Mouse (Mus musculus): Measurements from ENCODE around the gene Vamp8. TPM values are rescaled to one million over a fixed set of nuclear protein-coding genes. Genes with fewer than 3 reads are reported as not detected.

The Vamp8 gene
- polyA plus RNA-seq, 2 experiments from 2014 or later, result 382 to 404 TPM

DNA sequence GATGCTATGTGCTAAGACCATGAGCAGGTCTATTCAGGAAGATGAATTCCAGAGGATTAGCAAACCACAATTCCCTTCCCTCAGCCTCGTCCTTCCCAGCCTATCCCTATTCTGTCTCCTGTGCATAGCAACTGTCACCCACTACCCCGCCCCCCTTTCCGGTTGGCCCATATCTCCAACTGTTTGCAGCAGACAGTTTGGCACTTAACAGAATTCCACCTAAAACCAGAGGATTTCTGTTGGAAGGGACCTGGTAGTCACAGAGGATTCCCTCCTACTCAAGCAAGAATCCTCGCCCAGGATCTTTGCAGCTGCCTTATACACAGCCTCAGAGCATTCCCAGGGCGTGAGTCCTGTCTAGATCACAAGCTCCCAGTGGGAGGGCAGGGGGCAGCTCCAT is 19.4 kb downstream of the Vamp8 start:
- no peak for ATAC-seq

DNA sequence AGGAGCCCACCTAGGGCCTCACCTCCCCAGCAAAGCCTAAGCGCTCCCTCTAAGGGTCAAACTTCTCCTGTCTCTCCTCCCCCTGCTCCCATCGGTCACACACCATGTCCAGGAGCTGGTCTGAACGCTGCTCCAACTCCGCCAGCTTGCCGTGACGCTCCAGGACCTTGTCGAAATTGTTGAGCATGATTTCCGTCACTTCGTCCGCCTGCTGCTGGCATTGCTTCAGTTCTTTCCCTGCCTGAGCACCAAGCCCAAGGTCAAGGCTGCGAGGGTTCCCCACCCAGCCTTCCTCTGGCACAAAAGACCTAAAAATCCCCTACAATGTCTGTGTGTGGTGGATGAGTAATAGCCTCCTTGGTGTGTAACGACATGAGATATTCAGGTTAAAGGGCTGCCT is 20.4 kb downstream of the Vamp8 start:
- ATAC-seq, result no peak

DNA sequence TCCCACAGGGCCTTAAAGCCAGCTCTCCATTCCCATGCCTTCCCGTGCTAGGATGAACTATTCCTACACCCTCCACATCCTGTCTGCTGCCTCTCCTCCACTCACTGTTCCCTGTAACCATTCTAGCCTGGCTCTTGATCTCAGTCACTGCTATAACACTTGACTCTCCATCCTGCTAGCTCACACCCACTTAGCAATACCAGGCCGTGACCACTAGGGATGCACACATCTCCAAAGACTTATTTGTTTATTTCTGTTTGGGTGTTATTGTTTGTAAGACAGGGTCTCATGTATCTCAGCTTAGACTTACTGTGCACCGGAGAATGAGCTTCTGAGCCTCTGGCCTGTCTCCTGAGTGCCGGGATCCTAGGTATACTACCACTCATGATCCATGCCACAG is 20.9 kb downstream of the Vamp8 start:
- no peak for ATAC-seq

DNA sequence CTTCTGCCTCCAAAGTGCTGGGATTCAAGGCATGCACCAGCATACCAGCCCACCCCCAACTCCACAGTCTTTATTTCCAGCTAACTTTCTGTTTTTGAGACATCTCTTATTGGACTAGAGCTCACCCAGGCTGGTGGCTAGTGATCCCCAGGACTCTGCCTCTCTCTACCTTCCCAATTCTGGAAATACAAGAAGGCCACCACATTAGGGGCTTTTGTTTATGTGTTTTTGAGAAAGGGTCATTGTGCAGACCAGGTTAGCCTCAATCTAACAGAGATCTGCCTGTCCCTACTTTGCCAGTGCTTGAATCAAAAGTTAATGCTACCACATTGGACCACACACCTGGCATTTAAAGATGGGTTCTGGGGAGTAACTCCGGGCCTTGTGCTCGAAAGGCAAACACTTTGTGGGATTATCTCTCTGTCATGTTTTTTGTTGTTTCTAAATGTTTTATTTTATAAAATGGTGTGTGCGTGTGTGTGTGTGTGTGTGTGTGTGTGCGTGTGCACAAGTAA is 23.0 kb downstream of the Vamp8 start:
- no peak for ATAC-seq

DNA sequence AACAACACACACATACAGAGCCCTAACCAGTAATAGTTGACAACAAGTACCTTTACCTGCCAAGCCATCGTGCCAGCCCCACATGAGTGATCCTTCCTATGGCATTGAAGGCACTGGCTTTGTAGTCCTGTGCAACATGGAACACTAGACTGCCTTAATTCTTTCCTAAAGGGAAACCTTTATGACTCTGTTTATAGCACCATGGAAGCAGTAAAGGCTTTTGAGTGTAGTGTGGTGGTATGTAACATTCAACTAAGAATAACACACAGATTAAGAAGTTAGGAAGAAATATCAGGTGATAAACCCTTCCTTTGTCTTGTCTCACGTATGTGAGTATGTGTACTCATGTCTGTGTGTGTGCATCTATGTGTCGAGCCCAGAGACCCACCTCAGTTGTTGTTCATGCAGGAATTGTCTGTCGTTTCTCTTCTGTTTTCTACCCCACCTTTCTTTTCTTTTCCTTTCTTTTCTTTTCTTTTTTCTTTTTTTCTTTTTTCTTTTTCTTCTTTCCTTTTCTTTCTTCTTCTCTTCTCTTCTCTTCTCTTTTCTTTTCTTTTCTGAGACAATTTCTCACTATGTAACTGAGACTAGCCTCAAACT is 23.6 kb downstream of the Vamp8 start, which contains the start of gene Rnf181:
Rnf181 (minus strand) TSS at position 113 of the 600 bp plus-strand sequence.
- ATAC-seq, result no peak

DNA sequence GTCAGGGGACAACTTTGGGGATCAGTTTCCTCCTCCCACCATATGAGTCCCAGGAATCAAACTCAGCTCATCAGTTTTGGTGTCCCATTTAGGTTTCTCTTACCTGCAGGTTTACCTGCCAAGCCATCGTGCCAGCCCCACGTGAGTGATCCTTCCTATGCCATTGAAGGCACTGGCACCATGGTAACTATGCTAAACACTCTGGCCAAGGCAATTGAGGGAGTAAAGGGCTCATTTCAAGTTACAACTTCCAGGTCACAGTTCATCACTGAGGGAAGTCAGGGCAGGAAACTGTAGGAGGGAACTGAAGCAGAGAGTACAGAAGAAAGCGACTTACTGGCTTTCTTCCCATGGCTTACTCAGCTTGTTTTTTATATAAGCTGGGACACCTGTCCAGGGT is 24.2 kb downstream of the Vamp8 start:
- no peak for ATAC-seq

DNA sequence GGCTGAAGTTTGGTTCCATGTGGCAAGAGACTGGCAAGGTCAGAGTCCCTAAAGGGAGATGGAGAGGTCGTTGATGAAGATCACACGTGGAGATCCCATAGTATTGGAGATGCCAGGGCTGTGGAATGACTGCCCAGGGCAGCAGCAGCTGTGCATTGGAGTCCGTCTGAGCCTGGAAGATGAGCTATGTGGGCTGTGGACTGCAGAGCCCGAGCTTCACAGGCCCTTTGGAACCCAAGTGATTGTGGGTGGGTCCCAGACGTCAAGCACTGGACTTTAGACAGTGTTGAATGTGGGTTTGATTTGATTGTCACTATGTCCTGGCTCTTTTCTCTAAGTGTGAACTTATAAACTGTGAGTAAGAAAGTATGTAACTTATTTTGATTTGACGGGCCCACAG is 25.5 kb downstream of the Vamp8 start:
- ATAC-seq, result no peak

DNA sequence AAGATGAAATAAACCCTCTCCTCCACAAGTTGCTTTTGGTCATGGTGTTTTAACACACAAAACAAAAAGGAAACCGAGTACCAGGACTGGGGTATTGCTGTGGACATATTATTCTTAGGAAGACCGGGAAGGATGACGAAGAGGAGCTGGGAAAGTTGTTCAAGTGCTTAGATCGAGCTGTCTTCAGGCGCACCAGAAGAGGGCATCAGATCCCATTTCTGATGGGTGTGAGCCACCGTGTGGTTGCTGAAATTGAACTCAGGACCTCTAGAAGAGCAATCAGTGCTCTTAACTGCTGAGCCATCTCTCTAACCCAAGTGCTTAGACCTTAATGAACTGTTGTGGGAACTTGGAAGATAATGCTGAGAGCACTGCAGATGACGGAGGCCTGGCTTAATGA is 26.5 kb downstream of the Vamp8 start:
- no peak for ATAC-seq

DNA sequence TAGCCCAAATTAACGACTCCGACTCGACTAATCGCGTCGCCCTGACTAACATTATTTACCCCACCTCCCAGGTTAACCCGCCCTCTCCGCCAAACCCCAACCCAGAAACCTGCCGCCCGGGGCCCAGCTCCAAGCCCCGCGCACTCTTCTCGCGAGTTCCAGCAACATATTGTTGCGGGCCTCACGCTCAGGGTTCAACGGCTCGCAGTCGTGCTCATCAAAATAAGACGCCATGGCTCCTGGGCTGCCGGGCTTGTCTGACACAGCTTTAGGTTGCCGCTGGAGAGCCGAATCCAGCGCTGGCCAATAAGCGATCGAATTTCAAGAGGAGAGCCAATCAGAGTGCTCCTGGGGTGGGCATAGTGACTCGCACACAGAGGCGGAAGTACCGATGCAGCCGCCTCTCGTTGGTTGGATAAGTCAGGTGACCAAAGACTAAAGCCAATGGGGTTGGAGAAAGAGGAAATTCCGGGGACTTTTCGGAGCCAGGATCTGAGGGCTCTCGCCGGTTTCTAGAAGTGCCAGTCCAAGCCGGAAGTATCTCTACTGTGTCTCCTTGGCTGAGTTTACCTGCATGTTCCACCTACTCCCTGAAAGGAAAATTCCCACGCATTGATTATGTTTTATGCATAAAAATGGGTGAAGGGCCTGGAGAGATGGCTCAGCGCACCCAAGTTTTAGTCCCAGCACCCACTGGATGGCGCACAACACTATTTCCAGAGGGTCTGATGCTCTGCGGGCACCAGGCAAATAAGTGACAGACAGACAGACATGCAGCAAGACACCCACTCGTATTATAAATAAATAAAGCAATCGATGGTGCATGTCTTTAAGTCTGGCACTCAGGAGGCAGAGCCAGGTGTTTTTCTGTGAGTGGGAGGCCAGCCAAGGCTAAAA is 28.1 kb downstream of the Vamp8 start:
- ATAC-seq, result peak; percentile 99

DNA sequence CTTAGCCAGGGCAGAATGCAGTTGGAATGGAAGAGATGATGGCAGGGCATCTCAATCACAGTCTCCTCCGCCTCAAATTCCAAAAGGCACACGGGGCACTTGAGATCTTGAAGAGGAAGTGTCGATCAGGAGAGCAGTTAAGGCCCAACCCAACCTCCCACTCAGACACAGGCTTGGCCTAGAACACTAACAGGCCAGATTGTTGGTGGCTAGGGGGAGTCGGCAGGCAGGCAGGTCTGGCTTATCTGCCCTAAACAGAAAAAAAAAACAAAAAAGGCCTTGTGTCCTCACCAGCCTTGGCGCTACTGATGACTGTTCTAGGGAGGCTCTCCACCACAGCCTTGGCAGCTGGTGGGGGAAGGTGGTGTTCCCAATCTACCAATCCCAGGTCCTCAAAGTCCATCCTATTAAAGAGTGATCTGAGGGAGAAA is 29.4 kb downstream of the Vamp8 start:
- ATAC-seq, result no peak

DNA sequence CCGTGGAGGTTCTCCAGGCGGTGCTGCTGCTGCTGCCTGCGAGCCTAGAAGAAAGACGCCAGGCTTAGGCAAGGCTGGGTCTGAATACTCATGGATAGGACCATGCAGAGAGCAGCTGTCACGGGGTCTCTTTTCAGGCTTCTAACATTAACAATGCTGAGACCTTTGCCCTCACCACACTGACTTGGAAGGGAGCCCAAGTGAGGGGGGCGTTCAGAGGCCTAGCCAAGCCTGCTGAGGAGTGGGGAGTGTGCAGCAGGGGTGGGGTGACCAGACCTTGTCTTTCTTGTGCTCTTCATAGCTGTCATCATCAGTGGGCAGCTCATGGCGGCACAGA is 29.9 kb downstream of the Vamp8 start:
- ATAC-seq, result no peak

DNA sequence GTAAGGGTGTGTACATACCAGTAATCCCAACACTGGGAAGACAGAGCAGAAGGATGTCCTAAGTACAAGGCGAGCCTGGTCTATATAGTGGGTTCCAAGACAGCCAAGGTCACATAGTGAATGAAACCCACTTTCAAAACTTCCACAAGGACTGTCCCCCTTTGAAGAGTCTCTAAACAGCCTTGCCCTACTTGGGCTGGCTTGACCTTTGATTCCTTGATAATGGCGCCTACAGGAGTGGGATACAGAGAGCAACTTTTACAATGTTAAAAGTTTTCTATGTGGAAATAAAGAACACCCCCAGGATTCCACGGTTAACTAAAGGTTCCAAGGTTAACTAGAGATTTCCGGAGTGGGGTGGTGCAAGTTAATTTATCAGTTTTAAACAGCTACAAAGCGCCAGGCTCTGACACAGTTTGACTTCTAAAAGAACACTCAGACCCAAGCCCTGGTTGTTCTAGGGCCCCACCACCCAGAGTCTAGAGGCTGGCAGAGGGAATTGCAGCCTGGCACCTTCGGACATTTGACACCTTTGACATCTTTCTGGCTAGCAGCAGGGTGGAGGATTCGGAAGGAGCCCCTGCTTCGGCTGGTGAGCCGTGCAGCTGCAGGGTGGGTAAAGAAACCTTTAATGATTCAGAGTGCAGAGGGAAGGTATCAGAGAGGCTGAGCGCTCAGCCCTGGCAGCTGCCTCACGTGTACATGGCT is 30.5 kb downstream of the Vamp8 start:
- ATAC-seq, result no peak

DNA sequence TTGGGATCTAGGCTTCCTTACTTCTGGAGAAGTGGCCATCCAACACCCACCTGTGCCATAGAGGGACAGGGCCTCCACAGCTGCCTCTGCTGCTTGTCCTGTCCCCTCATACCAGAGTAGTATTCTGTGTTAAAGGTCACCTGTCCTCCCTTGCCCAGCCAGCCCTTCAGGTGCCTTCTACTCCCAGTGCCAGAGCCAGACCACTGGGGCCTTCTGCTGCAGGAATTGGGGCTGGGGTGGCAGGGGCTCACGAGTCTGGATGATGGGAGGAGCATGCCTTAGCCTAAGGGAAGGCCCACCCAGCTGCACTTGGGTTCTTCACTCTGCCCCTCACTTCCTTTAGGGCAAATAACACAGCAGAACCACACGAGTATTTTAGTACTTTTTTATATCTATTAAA is 31.2 kb downstream of the Vamp8 start:
- ATAC-seq, result no peak

DNA sequence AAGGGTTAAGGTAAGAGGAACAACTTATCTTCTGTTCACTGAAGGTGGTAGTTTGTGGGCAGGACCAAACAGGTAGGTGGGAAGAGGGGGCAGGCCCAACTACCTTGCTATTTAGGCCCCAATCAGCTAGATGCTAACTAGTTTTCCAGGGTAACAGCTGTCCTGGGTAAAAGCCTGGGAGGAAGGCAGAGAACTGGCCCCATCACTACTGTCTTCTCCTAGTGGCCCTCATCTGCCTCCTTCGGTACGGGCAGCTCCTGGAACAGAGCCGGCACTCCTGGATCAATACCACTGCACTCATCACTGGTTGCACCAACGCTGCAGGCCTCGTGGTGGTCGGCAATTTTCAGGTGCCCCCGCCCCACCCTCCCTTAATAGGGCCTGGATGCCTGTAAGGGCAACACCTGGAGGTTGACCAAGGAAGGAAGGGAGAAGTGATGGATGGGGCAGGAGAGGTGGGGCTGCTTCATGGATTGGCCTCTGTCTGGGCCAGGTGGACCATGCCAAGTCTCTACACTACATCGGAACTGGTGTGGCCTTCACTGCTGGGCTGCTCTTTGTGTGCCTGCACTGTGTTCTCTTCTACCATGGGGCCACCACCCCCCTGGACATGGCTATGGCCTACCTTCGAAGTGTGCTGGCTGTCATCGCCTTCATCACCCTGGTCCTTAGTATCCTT is 32.3 kb downstream of the Vamp8 start:
- no peak for ATAC-seq

DNA sequence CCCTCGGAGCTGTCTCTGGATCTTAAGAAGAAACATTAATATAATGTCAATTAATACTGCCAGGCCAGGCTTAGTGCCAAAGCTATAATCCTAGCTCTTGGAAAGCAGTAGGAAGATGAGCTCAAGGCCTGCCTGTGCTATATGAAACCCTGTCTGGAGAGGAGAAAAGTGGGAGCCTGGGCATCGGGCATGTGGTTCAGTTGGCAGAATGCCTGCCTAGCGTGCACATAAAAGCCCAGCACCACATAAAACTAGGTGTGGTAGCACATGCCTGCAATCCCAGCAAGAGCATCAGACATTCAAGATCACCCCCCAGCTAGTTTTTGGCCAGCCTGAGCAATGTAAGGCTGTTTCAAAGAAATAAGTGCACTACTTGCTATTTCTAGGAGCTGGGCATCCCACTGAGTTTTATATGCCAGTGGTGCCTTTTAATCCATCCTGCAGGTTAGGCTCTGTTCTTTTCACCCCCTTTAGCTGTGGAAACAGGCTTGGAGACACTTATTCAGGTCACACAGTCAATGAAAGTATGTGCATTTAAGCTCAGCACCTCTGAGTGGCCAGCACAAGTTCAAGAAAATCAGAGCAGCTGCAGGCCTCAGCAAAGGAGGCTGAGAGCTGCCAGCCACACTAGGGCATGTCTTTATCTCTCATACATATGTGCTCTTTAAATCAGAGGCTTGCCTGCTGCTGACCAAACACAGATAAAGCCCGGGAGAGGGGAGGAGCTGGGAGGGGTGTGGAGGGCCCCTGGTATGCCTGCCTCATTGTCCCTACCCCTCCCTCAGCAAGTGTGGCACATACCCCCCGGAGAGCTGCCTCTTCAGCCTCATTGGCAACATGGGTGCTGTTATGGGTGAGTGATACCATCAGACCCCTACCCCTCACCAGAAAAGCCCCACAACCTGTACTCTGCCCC is 33.1 kb downstream of the Vamp8 start:
- no peak for ATAC-seq

DNA sequence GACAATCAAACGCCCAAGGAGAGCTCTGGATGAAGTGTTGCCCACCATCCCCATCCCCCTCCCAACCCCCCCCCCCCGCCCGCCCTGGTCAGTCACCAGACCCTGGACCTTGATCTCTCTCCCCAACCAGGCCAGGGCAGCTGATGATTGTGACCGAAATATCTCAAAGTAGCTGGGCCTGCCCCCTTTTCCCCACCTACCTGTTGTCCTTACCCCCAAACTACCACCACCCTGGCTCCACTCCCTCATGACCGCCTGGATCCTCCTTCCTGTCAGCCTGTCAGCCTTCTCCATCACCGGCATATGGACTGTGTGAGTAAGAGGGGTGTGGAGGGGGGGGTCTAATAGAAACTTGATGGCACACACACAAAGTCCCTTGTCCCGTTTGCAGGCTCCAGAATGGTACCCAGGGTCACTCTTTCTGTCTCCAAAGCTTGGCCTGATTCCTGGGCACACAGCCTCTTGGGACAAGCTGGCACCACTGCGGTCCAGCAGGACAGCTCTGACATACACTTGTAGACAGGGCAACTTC is 34.4 kb downstream of the Vamp8 start:
- ATAC-seq, result no peak

DNA sequence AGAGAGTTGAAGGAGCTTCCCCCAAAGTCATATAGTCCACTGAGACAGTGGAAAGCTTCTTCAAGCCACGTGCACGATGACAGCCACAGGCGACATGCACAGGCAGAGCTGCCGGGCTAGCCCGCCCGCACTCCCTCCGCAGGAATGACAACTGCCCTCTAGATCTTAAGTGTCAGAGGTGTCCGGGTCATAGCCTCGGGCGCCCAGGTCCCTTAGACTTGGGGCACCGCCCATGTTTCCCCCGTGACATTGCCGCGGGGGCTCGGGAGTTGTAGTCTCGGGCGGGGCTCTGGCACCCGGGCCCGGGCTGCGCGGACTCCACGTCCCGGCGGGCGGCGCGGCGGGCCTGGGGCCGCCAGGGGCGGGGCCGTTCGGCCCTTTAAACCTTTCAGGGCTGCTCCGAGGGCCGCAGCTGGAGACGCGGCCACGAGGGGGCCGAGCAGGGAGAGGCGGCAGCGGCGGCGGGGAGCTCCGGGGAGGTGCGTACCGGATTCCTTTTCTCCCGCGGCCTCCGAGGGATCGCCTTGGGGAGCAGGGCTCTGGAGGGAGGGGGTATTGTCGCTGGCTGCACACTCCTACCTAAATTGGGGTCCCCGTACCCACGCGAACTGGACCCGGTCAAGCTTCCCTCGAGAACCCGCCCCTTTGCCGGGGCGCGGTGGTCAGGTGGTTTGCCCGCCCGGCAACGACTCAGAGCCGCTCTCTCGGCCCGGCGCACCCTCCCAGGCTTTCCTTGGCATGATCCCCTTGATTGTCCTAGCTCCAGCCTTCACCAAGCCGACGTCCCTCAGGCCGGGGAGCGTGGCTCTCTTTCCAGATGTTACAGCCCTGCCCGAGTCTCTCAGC is 35.2 kb downstream of the Vamp8 start, which contains the start of gene Tmem150a:
Tmem150a (plus strand) TSS at position 382 of the 846 bp plus-strand sequence.
- peak; percentile 53 for ATAC-seq

DNA sequence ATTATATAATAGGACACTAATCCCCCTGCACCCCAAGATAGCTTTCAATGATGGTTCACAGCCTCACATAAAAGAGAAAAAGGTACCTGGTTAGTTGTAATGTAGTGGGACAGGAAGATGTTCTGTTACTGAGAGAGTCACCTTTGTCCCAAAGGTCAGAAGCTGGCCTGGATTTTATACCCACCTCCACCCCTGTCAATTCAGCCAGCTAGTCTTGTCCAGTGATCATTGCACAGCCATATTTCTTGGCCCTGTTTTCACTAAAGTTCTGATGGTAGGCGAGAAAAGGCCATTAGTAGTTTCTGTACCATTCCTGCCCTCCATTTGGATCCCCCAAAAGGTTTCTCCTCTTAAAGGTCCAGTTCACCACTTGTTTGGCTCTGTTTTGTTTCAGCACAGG is 36.5 kb downstream of the Vamp8 start:
- ATAC-seq, result no peak

DNA sequence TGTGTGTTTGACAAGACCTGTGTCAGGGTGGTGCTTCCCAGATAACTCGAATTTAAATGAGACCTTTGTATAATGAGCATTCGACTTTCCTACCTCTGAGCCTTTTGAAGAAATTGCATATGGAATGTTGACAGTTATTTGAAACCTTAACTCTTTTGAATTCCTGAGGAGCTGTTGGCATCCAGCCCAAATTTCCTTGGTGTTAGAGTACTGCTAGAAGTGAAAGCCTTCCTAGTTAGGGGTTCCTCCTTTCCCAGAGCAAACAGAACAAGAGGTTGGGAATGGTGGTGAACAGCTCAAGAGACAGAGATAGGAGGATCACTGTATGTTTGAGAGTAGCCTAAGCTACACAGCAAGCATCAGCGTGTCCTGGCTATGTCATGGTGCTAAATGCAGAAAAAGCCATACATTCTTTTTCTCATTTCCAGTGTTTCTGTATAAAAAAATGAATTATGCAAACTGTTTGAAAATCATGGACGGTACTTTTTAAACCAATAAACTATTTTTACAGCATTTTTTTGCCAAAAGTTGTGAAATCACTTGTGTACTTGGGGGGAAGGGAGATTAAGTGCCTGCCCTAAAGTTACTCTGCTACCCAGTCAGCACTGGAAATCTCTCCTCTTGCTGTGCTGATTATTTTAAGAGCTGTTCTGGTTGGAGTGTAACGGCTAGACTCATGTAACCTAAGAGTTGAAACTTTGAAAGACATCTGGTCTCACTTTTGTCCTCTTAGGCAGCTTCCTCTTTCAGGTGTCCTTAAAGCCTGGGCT is 37.7 kb downstream of the Vamp8 start:
- no peak for ATAC-seq

DNA sequence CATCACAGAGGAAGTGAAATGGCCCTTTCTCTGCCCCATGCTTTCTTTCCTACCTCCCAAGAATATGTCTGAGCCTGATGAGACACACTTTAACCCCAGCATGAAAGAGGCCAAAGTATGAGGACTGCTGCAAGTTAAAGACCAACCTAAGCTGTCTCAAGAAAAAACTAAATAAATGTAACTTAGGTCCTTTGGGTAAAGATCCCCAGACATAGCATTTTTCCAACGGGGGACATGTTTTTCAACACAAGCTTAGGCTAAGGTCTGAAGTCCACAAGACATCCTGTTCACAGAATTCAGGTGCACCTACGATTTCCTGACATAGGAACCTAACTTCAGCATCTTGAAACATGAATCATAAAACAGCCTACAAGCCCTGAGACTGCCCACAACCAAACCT is 40.3 kb downstream of the Vamp8 start:
- ATAC-seq, result no peak
